Mouse (Mus musculus) left cerebral cortex, postnatal 14 days (tissue): Measurements from ENCODE around the gene Ksr2. TPM values are rescaled to one million over a fixed set of nuclear protein-coding genes. Genes with fewer than 3 reads are reported as not detected.
"Not testable (repeated sequence)": the region's sequence is repeated elsewhere in the genome, so short reads cannot be mapped to it uniquely, and the experiment has no call there.

Experiments used
- DNase-seq, 2 experiments: peaks; one replicate each; pipeline ENCODE4 v3.0.0; 2021 to 2022; ENCODE audit warnings: low spot score in 2 of 2, mixed read lengths in 1 of 2
- intact Hi-C: fragments of 180-260 bp; cut with DNase I; formaldehyde crosslinking; loops from one replicate; pipeline ENCODE4 v1.15.1; 2025
- long read RNA-seq, 2 experiments: library from polyadenylated mRNA; stranded (forward); transcript quantifications; one replicate each; pipeline ENCODE4 v2.0.0; 2021
- total RNA-seq, 2 experiments: library from RNA; stranded (reverse); gene quantifications; 2 replicates each; pipeline ENCODE4 v1.2.3; 2021

Ksr2 gene
- 10 to 100 TPM; 36.5 to 39.7 TPM for total RNA-seq
- long read RNA-seq, experiment 1, partial matches to known transcripts, result 0 of 4 reads
- long read RNA-seq, experiment 1, other reads (novel, unspliced or antisense), result 4 of 4 reads
- long read RNA-seq, experiment 2, partial matches to known transcripts, result 0 of 3 reads
- long read RNA-seq, experiment 2, other reads (novel, unspliced or antisense), result 3 of 3 reads

GRCm38 (mm10) chr5:117413507-117414501, at the start of gene Ksr2:
TSS of gene Ksr2 (plus strand) at chr5:117414000.
- intact Hi-C loops, result loop anchor here (2.0 kb wide), 1 partner anchor 81 kb away; no protein-coding TSS in a partner anchor
- DNase-seq, result peak; percentile 74 to 87

GRCm38 (mm10) chr5:117364821-117365220, 49.0 kb upstream of the Ksr2 start:
- DNase-seq, result no peak
- intact Hi-C loops, result loop anchor here (5.0 kb wide), 1 partner anchor 78 kb away; the partner anchor contains the start of gene Pebp1

DNA sequence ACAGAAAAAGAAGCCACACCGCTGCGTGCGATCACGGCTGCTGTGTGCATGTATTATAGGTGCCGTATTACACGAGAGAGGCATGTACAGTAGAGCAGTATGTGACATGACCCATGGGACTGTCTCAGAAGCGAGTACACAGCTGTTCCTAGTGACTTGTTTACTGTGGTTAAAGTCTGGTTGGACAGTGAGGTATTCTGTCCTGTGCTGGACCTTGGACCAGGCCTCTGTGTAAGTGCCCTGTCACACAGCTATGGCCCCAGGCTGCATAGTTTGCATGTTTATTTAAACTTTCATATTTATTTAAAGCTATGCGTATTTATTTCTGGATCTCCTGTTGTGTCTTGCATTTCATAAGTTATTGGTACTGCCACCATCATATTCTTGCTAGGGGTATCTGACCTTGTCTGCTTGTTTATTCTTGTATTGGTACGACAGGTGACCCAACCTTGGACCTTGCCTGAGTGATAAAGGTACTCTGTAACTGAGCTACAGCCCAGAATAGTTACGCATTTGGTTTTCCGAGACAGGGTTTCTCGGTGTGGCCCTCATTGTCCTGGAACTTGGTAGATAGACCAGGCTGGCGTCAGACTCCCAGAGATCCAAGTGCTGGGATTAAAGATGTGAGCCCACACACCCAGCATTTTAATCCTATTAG, 47.8 kb upstream of the Ksr2 start:
- no peak for DNase-seq
- intact Hi-C loops, result loop anchor here (5.0 kb wide), 1 partner anchor 79 kb away; the partner anchor contains the start of gene Pebp1

- intact Hi-C loops, result loop anchor here (5.0 kb wide), 1 partner anchor 80 kb away; the partner anchor contains the start of gene Pebp1
- DNase-seq, result no peak
These were observed 46.6 kb upstream of the Ksr2 start for GRCm38 (mm10) chr5:117367206-117367605.

- intact Hi-C loops, result no loop called here
These were observed 43.2 kb upstream of the Ksr2 start for GRCm38 (mm10) chr5:117370592-117370991.

DNA sequence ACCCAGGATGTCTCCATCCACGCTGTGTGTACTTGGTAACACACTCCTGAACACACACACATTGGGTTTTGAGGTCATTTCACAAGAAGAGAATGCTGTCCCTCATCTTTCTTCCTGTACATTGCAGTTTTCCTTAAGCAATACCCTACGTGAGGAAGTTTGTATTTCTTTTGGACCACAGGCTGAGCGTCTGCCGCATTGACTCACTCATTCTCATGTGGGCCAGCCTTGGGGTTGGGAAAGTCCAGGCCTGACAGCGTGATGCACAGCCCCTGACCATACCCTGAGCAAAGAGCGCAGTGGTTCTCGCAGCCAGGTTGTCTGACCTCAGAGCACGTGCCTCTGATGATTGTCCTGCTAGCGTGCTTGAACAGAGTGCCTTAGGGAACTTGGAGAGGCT, 40.4 kb upstream of the Ksr2 start:
- intact Hi-C loops, result no loop called here

More at GRCm38 (mm10) chr5:117370592-117370991, 43.2 kb upstream of the Ksr2 start:
- DNase-seq, result no peak

DNA sequence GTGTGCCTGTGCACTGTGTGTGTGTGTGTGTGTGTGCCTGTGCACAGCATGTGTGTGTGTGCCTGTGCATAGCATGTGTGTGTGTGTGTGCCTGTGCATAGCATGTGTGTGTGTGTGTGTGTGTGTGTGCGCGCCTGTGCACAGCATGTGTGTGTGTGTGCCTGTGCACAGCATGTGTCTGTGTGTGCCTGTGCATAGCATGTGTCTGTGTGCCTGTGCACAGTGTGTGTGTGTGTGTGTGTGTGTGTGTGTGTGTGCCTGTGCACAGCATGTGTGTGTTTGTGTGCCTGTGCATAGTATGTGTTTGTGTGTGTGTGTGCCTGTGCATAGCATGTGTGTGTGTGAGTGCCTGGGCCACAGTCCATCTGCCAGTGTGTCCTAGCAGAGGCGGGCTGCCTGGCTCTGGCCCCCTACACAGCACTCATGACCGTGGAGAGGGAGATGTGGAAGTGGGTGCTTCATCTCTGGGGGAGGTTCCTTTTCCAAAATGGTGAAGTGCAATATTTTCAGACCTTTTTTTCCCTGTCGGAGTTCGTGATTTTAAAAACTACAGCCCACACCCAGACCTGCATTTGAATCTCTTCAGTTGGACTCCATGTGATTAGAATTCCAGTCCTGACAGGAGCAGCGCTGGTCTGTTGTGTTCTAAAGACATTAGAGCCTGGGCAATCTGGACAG, 39.3 kb upstream of the Ksr2 start:
- DNase-seq, result peak in 1 of 2 experiments; percentile 58
- intact Hi-C loops, result no loop called here

More for the DNA sequence above, 40.4 kb upstream of the Ksr2 start:
- no peak for DNase-seq

DNA sequence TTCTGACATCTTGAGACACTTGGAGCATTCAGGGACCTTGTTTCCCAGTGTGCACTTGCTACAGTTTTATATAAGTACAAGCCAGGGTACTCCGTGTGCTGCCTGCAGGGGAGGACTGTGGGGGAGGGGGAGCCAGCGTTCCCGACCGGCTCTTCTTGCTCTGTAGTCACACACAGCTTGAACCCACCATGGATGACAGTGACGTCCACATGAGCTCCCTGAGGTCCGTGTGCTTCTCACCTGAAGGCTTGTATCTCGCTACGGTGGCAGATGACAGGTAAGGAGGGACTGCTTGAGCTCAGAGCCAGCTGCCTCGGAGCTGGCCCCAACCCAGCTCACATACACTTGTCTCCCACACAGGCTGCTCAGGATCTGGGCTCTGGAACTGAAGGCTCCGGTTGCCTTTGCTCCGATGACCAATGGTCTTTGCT, 37.5 kb upstream of the Ksr2 start:
- intact Hi-C loops, result no loop called here
- DNase-seq, result peak; percentile 50 to 84

- DNase-seq, intact Hi-C loops: not testable (repeated sequence)
These were observed 36.1 kb upstream of the Ksr2 start for GRCm38 (mm10) chr5:117377731-117378130.

DNA sequence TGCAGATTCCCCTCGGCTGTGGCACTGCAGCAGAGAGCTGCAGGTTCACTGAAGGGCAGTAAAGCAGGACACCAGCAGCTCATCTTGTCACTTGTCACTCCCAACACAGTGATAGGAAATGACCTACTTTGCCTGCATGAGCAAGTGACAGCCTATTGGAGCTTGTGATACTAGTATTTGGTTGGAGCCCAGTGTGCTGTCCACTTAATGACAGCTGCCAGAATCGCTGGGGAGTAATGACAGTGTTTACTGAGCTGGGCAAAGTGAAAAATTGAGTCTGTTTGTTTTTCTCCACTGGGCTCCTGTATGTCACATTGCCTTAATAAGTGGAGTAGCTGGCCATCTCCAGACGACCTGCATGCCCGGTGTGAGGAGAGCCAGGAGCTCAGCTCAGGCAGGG, 33.6 kb upstream of the Ksr2 start:
- intact Hi-C loops, result loop anchor here (10.0 kb wide), 1 partner anchor 115 kb away; no protein-coding TSS in a partner anchor
- no peak for DNase-seq

- no peak for DNase-seq
- intact Hi-C loops, result loop anchor here (10.0 kb wide), 1 partner anchor 113 kb away; no protein-coding TSS in a partner anchor
These were observed 32.0 kb upstream of the Ksr2 start for GRCm38 (mm10) chr5:117381785-117382184.

DNA sequence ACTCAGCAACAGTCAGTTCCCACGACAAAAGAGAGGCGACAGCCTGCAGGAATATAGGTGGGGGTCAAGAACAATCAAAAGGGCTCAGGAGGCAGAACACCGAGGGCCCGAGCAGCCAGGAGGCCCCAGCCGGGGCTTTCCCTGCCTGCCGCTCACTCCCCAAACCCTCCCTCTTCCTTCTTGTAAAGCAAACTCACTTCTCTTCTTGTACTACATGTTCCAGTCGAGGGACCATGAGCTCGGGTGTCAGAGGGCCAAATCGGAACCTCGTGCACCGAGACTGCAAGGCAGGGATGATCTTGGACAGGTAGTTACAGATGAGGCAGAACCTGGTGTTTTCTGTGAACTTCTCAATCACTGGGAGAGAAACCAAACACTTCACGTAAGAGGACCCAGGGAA, 30.6 kb upstream of the Ksr2 start:
- intact Hi-C loops, result loop anchor here (10.0 kb wide), 1 partner anchor 112 kb away; no protein-coding TSS in a partner anchor
- no peak for DNase-seq

- DNase-seq, result peak in 1 of 2 experiments; percentile 30
These were observed 25.5 kb upstream of the Ksr2 start for GRCm38 (mm10) chr5:117388296-117388751.

DNA sequence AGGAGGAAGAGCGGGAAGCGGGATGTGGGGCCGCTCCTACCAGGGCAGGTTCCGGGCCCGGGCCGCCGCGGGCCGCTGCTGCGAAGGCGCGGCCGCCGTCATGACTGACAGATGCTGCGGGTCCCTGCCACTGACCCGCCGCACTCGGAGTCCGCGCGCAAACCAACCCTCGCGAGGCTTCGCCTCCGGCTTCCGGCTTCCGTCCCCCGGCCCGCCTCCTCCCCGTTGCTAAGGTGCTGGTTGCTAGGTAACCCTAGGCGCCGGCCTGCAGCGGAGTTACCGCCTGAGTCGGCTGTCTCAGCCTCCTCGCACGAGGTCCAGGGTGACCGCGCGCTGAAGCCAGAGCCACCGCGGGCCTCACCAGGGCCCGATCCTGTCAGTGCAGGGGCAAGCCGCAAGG, 24.9 kb upstream of the Ksr2 start, which contains the start of gene Rfc5:
Gene Rfc5 (minus strand): TSS at position 171 of the 400 bp plus-strand sequence.
- DNase-seq, result peak; percentile 95 to 96
- intact Hi-C loops, result loop anchor here (10.0 kb wide), 1 partner anchor 106 kb away; no protein-coding TSS in a partner anchor

More at GRCm38 (mm10) chr5:117388296-117388751, 25.5 kb upstream of the Ksr2 start:
- intact Hi-C loops, result loop anchor here (10.0 kb wide), 1 partner anchor 106 kb away; no protein-coding TSS in a partner anchor

- no peak for DNase-seq
- intact Hi-C loops, result no loop called here
These were observed 22.9 kb upstream of the Ksr2 start for GRCm38 (mm10) chr5:117390895-117391294.

- no peak for DNase-seq
- intact Hi-C loops, result no loop called here
These were observed 18.0 kb upstream of the Ksr2 start for GRCm38 (mm10) chr5:117395834-117396233.

DNA sequence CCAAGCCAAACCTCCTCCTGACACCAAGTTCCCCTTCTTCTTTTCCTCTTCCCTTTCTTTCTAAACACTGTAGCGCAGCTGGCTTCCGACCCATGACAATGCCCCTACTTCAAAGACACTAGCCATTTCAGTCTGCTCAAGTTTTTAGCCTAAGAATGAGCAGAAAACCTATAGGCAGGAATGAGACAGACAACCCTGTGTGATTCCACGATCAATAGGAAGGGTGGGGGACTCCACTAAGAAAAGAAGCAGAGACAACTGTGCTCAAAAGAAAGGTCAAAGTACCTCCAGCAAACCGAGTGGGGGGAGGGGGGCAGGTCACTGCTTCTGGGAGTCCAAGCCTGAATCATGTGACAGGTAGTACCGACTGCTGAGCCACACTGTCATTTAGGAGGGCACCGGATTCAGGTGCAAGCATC, 17.2 kb upstream of the Ksr2 start:
- intact Hi-C loops, result no loop called here
- DNase-seq, result no peak

DNA sequence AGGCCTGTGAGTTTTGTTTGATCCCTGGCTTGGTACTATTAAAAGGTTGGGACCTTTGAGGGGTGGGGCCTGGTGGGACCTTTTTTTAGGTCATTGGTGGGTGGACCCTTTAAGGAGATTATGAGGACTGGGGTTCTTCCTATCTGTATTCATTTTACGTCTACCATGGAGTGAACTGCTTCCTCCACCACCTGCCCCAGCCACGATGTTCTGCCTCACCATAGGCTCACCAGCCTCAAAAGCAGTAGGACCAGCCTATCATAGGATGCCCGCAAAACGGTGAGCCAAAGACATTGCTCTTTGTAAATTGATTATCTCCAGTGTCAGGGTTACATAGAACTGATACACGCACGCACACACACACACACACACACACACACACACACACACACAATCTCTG, 16.4 kb upstream of the Ksr2 start:
- intact Hi-C loops, result no loop called here
- no peak for DNase-seq
